Mouse (Mus musculus) heart, postnatal 0 days (tissue): ENCODE data around the gene B3gnt7. TPM values are rescaled to one million over a fixed set of nuclear protein-coding genes. Genes with fewer than 3 reads are reported as not detected.

Source experiments
- ATAC-seq: fragments of 200-750 bp; cut with Nextera tagmentation; 2 replicates; pipeline ENCODE4 v1.8.0; 2017; ENCODE audit warnings: low read depth, moderate number of reproducible peaks, moderate library complexity; ENCODE audit not compliant: insufficient read depth
- DNase-seq: peaks from one replicate; pipeline ENCODE4 v3.0.0-alpha.2; 2016; ENCODE audit warnings: low spot score
- H3K27ac ChIP-seq: fragments of 300-500 bp; sonication (generic); 2 replicates; pipeline ENCODE4 v1.5.1; 2014; ENCODE audit warnings: low read depth, mild to moderate bottlenecking
- H3K27me3 ChIP-seq: fragments of 300-500 bp; sonication (generic); 2 replicates; pipeline ENCODE4 v1.6.1; 2014; ENCODE audit warnings: low read length, mixed read lengths; ENCODE audit not compliant: control insufficient read depth, insufficient read depth
- H3K36me3 ChIP-seq: fragments of 300-500 bp; sonication (generic); replicated peaks from 2 replicates; pipeline ENCODE4 v1.6.1; 2014; ENCODE audit warnings: low read length, mixed read lengths; ENCODE audit not compliant: control insufficient read depth, insufficient read depth
- H3K4me1 ChIP-seq: fragments of 300-500 bp; sonication (generic); 2 replicates; pipeline ENCODE4 v1.6.1; 2014; ENCODE audit warnings: antibody characterized with exemption; ENCODE audit not compliant: control insufficient read depth, insufficient read depth
- H3K4me2 ChIP-seq: fragments of 300-500 bp; sonication (generic); 2 replicates; pipeline ENCODE4 v1.6.1; 2014; ENCODE audit warnings: low read depth, mild to moderate bottlenecking, low read length, moderate library complexity
- H3K4me3 ChIP-seq: fragments of 300-500 bp; sonication (generic); 2 replicates; pipeline ENCODE4 v1.5.1; 2014; ENCODE audit warnings: low read depth, low read length
- H3K9ac ChIP-seq: fragments of 300-500 bp; sonication (generic); replicated peaks from 2 replicates; pipeline ENCODE4 v1.6.1; 2014; ENCODE audit warnings: low read depth, low read length, mixed read lengths
- H3K9me3 ChIP-seq: fragments of 300-500 bp; sonication (generic); replicated peaks from 2 replicates; pipeline ENCODE4 v1.6.1; 2016; ENCODE audit warnings: low read length; ENCODE audit not compliant: control insufficient read depth
- CTCF ChIP-seq: IDR thresholded peaks from 2 replicates; pipeline ENCODE4 v1.5.1; 2016; ENCODE audit warnings: antibody characterized with exemption, control low read depth, low read depth
- EP300 ChIP-seq: IDR thresholded peaks from 2 replicates; pipeline ENCODE4 v1.6.1; 2016; ENCODE audit warnings: antibody characterized with exemption, low read depth
- WGBS: fragments of 180-500 bp; shearing (Covaris S2); extraction: QIAGEN DNeasy Blood & Tissue Kit; methylation state at CpG from one replicate; pipeline ENCODE4 v1.1.7; 2014; 5-methylcytosine and 5-hydroxymethylcytosine counted together
- polyA plus RNA-seq: library from polyadenylated mRNA; unstranded; fragments of >200 nt; fragmentation: Nextera tagmentation; extraction: Ambion mirVana; gene quantifications from 2 replicates; pipeline ENCODE4 v1.2.1, GENCODE M21; 2015
- total RNA-seq: library from RNA; depleted of rRNA; stranded (reverse); fragments of >200 nt; gene quantifications from 2 replicates; pipeline ENCODE4 v1.2.3, GENCODE M21; 2014; ENCODE audit warnings: low replicate concordance

The B3gnt7 gene
- total and polyA plus RNA-seq, 2 experiments from 2014 or later = 0.49 to 0.69 TPM

GRCm38 (mm10) chr1:86347716-86348045 lies 45.0 kb downstream of the B3gnt7 start:
- DNase-seq (no peak), ATAC-seq (no peak)
- Histone ChIP-seq H3K4me3 (no peak overlapping the region), H3K9ac (no peak overlapping the region), H3K36me3 (peaks cover 54% of the 10 kb centered on the region), H3K27me3 (no peaks in the 10 kb centered on the region), H3K4me2 (no peak overlapping the region), H3K4me1 (no peaks in the 10 kb centered on the region), H3K27ac (no peak overlapping the region), H3K9me3 (no peaks in the 10 kb centered on the region)
- TF ChIP-seq CTCF (no peak), EP300 (no peak)
- 61% methylated on average over 1 of the region's 1 CpGs for WGBS

DNA sequence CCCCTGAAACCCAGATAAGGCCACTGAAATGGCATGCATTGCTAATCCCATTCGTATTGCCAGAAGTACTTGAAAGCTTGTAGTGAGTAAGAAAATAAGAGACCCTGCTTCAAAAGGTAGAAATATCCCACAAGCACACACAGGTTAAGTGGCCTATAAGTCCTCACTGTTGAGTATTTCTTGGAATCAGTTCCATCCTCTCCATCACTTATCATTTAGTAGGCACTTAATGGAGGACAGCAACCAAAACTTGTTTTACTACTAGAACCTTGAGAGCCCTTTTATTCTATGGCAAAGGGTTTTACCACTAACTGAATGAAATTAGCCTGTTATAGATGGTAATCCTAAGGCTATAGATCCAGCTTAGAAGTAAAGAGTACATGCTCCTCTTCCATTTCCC lies 45.5 kb downstream of the B3gnt7 start:
- no peaks in the 10 kb centered on the region for H3K27me3 ChIP-seq
- WGBS = 71% methylated on average over 1 of the region's 1 CpGs
- H3K4me1 ChIP-seq = no peaks in the 10 kb centered on the region
- H3K9ac ChIP-seq = no peak overlapping the region
- no peak for TF ChIP-seq CTCF
- TF ChIP-seq EP300 = no peak
- H3K9me3 ChIP-seq = no peaks in the 10 kb centered on the region
- DNase-seq = no peak
- H3K27ac ChIP-seq = no peak overlapping the region
- ATAC-seq = no peak
- no peak overlapping the region for H3K4me3 ChIP-seq
- H3K36me3 ChIP-seq = peaks cover 57% of the 10 kb centered on the region
- no peak overlapping the region for H3K4me2 ChIP-seq

GRCm38 (mm10) chr1:86348801-86349200 lies 46.2 kb downstream of the B3gnt7 start:
- Histone ChIP-seq H3K4me2 (no peak overlapping the region), H3K9ac (no peak overlapping the region), H3K36me3 (peaks cover 64% of the 10 kb centered on the region), H3K4me1 (no peaks in the 10 kb centered on the region), H3K9me3 (no peaks in the 10 kb centered on the region), H3K27me3 (no peaks in the 10 kb centered on the region), H3K4me3 (no peak overlapping the region), H3K27ac (no peak overlapping the region)
- DNase-seq (no peak), ATAC-seq (no peak)
- TF ChIP-seq CTCF (no peak), EP300 (no peak)
- WGBS = 79% methylated on average over 4 of the region's 4 CpGs

- no peaks in the 10 kb centered on the region for H3K4me1 ChIP-seq
Observed at GRCm38 (mm10) chr1:86349201-86349600, 46.6 kb downstream of the B3gnt7 start.

DNA sequence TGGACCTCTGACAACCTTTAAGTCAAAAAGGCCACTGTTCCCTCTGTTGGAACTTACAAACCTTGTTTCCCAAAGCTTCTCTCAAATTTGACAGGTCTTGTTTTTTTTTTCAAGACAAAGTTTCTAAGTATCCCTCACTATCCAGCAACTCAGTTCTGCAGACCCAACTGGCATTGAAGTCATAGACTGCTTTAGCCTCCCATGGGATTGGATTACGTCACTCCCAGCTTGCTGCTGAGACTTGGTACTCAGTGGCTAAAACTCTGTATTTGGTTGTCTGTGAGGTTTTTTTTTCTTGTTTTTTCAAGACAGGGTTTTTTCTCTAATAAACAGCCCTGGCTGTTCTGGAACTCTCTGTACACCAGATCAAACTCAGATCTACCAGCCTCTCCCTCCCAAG lies 47.1 kb downstream of the B3gnt7 start:
- Histone ChIP-seq H3K4me3 (no peak overlapping the region), H3K27me3 (no peaks in the 10 kb centered on the region), H3K4me2 (no peak overlapping the region), H3K9me3 (no peaks in the 10 kb centered on the region), H3K27ac (no peak overlapping the region), H3K4me1 (no peaks in the 10 kb centered on the region), H3K9ac (no peak overlapping the region), H3K36me3 (peaks cover 73% of the 10 kb centered on the region)
- TF ChIP-seq EP300 (no peak), CTCF (no peak)
- 79% methylated on average over 1 of the region's 1 CpGs for WGBS
- ATAC-seq (no peak), DNase-seq (no peak)

More at GRCm38 (mm10) chr1:86349201-86349600, 46.6 kb downstream of the B3gnt7 start:
- ATAC-seq (no peak), DNase-seq (no peak)
- WGBS = 95% methylated on average over 3 of the region's 3 CpGs
- H3K27ac ChIP-seq = no peak overlapping the region
- TF ChIP-seq EP300 = no peak
- TF ChIP-seq CTCF = no peak
- no peak overlapping the region for H3K9ac ChIP-seq
- H3K4me2 ChIP-seq = no peak overlapping the region
- H3K4me3 ChIP-seq = no peak overlapping the region
- H3K36me3 ChIP-seq = peaks cover 68% of the 10 kb centered on the region
- no peaks in the 10 kb centered on the region for H3K9me3 ChIP-seq
- no peaks in the 10 kb centered on the region for H3K27me3 ChIP-seq

- DNase-seq (no peak), ATAC-seq (no peak)
- Histone ChIP-seq H3K9ac (no peak overlapping the region), H3K4me3 (no peak overlapping the region), H3K27ac (no peak overlapping the region), H3K27me3 (no peaks in the 10 kb centered on the region), H3K36me3 (peaks cover 81% of the 10 kb centered on the region), H3K4me1 (no peaks in the 10 kb centered on the region), H3K9me3 (no peaks in the 10 kb centered on the region), H3K4me2 (no peak overlapping the region)
- TF ChIP-seq EP300 = no peak
- no peak for TF ChIP-seq CTCF
- WGBS = 85% methylated on average over 8 of the region's 8 CpGs
Observed at GRCm38 (mm10) chr1:86350576-86350975, 47.9 kb downstream of the B3gnt7 start.
